Mouse (Mus musculus) neural tube, embryonic 11.5 days (tissue): ENCODE results near the gene Nudt13. TPM values are rescaled to one million over a fixed set of nuclear protein-coding genes. Genes with fewer than 3 reads are reported as not detected.
"Not testable (repeated sequence)": the region's sequence is repeated elsewhere in the genome, so short reads cannot be mapped to it uniquely, and the experiment has no call there.

Experiments used
- ATAC-seq: fragments of 200-750 bp; cut with Nextera tagmentation; 2 replicates; pipeline ENCODE4 v1.8.0; 2017; ENCODE audit warnings: moderate number of reproducible peaks, mild to moderate bottlenecking, moderate TSS enrichment, moderate library complexity; ENCODE audit not compliant: insufficient read depth, low FRiP score, low TSS enrichment
- DNase-seq: peaks from one replicate; pipeline ENCODE4 v3.0.0-alpha.2; 2015; ENCODE audit warnings: low spot score
- H3K27ac ChIP-seq: fragments of 300-500 bp; sonication (generic); 2 replicates; pipeline ENCODE4 v1.5.1; 2014; ENCODE audit warnings: low read depth, mild to moderate bottlenecking, low read length
- H3K27me3 ChIP-seq: fragments of 300-500 bp; sonication (generic); 2 replicates; pipeline ENCODE4 v1.6.1; 2014; ENCODE audit warnings: mild to moderate bottlenecking, low read length, mixed read lengths; ENCODE audit not compliant: control insufficient read depth, insufficient read depth
- H3K36me3 ChIP-seq: fragments of 300-500 bp; sonication (generic); 2 replicates; pipeline ENCODE4 v1.6.1; 2014; ENCODE audit warnings: mild to moderate bottlenecking, low read length, moderate library complexity, mixed read lengths; ENCODE audit not compliant: control insufficient read depth, insufficient read depth
- H3K4me1 ChIP-seq: fragments of 300-500 bp; sonication (generic); 2 replicates; pipeline ENCODE4 v1.6.1; 2014; ENCODE audit warnings: low read length, mixed read lengths; ENCODE audit not compliant: control insufficient read depth, insufficient read depth
- H3K4me2 ChIP-seq: fragments of 300-500 bp; sonication (generic); 2 replicates; pipeline ENCODE4 v1.6.1; 2014; ENCODE audit warnings: low read depth, mild to moderate bottlenecking, moderate library complexity
- H3K4me3 ChIP-seq: fragments of 300-500 bp; sonication (generic); 2 replicates; pipeline ENCODE4 v1.5.1; 2014; ENCODE audit warnings: low read depth, low read length
- H3K9ac ChIP-seq: fragments of 300-500 bp; sonication (generic); 2 replicates; pipeline ENCODE4 v1.6.1; 2014; ENCODE audit warnings: mild to moderate bottlenecking, low read length
- H3K9me3 ChIP-seq: fragments of 300-500 bp; sonication (generic); 2 replicates; pipeline ENCODE4 v1.6.1; 2016; ENCODE audit warnings: low read length; ENCODE audit not compliant: control insufficient read depth
- WGBS: fragments of 180-500 bp; shearing (Covaris S2); extraction: QIAGEN DNeasy Blood & Tissue Kit; methylation state at CpG from one replicate; pipeline ENCODE4 v1.1.7; 2014; 5-methylcytosine and 5-hydroxymethylcytosine counted together
- polyA plus RNA-seq: library from polyadenylated mRNA; unstranded; fragments of >200 nt; fragmentation: Nextera tagmentation; extraction: Ambion mirVana; gene quantifications from 2 replicates; pipeline ENCODE4 v1.2.1, GENCODE M21; 2014

The Nudt13 gene
- polyA plus RNA-seq, 1 experiment from 2014 or later = 8.1 TPM

DNA sequence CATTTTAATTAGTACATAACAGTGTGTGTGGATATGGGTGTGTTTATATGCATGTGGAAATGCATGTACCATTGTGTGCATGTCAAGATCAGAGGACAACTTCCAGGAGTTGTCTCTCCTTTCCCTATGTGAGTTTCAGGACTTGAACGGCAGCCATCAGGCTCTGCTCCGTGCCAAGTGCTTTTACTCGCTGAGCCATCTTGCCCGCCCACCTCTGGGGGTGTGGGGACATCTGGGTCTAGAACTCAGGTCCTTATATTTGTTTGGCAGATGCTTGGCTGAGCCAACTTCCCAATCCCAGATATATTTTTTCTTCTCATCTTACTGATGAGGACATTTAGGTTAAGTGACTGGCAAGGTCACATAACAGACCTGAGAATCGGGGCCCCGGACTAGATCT is 26.1 kb upstream of the Nudt13 start:
- no peak for ATAC-seq
- no peak for DNase-seq

DNA sequence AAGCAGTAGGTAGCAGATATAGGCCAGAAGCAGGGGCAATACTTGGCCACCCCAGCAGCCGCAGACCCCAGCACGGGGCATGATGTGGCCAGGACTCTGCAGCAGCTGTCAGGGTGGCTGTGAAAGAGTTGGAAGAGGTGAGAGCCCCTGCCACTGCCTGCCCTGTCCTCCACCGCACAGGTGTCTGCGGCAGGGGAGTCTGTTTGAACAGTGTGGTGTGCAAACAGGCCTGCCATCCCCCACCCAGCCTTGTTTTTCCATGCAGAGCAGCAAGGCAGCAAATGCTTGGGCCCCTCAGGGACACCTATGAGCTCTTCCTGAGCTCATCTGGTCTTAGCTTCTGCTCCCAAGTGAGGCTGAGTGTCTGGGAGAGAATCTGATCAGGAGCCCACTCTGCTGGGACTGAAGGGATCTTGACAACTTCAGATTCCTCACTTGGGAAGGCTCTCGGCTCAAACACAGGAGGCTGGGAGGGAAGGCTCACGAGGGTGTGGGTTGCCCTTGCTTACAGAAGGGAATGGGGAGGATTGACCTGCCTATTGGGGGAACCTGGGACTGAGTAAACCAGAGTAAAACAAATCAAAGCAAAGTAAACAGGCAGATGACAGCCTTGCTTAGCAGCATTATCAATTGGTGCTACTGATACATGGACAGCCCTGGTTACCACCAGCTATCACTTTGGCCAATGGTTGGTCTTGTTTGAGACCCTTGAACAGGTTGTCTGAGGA is 25.3 kb upstream of the Nudt13 start, which contains the start of gene Kcnk16:
Kcnk16 (minus strand) TSS at position 118 of the 728 bp plus-strand sequence.
- Histone ChIP-seq H3K27ac (no peak within 1 kb of the TSS), H3K4me1 (no peaks in the 10 kb centered on the region), H3K36me3 (no peaks in the 10 kb centered on the region), H3K4me3 (no peak within 1 kb of the TSS), H3K4me2 (no peak within 1 kb of the TSS), H3K9ac (no peak within 1 kb of the TSS), H3K27me3 (no peaks in the 10 kb centered on the region), H3K9me3 (no peaks in the 10 kb centered on the region)
- 71% methylated on average over 6 of the region's 6 CpGs for WGBS
- ATAC-seq (no peak), DNase-seq (no peak)

More for the DNA sequence above, 26.1 kb upstream of the Nudt13 start:
- no peak overlapping the region for H3K27ac ChIP-seq
- H3K4me2 ChIP-seq = no peak overlapping the region
- no peaks in the 10 kb centered on the region for H3K36me3 ChIP-seq
- H3K27me3 ChIP-seq = no peaks in the 10 kb centered on the region
- no peak overlapping the region for H3K9ac ChIP-seq
- H3K4me1 ChIP-seq = no peaks in the 10 kb centered on the region
- H3K4me3 ChIP-seq = no peak overlapping the region
- no peaks in the 10 kb centered on the region for H3K9me3 ChIP-seq
- WGBS = 86% methylated on average over 6 of the region's 6 CpGs

DNA sequence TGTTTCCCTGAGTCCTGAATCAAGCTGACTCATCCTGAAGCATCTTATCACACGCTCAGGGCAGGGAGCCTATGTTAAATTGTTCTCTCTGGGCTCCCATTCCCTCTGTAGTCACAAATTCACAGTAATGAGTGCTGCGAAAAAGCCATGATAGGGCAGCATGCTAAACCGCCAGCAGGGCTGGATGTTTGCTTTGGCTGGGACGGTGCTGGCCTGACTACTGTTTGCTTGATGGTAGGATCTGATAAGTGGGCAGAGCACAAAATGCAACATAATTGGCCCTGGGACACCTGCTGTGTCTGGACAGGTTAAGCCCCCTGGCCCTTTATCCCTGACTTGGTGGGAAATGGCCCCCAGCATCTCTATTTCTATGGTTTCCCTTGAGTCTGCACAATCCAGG is 3.1 kb upstream of the Nudt13 start:
- WGBS = 54% methylated on average over 4 of the region's 4 CpGs
- Histone ChIP-seq H3K4me3 (no peak overlapping the region), H3K4me2 (no peak overlapping the region), H3K27ac (no peak overlapping the region), H3K9ac (no peak overlapping the region), H3K9me3 (no peaks in the 10 kb centered on the region), H3K27me3 (no peaks in the 10 kb centered on the region), H3K4me1 (peaks cover 3% of the 10 kb centered on the region; the same call in 1 of the 2 replicates), H3K36me3 (no peaks in the 10 kb centered on the region)
- no peak for ATAC-seq
- no peak for DNase-seq

DNA sequence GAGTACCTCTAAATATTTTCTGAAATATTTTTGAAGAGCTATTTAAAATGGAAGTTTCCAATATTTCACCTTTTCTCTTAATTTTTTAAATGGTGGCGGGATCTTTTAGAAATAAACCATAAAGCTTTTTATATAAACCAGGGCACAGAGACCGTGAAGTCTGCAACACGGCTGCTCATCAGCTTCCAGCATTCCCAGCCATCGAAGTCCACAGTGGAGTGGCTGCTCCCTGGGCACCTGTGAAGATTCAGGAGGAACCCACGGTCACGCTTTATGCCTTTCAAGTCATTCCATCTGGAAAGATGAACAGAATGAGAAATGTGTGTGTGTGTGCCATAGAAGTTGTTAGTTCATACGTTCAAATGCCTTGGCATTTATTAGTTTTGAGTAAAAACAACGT is 450 bp downstream of the Nudt13 start:
- Histone ChIP-seq H3K9me3 (no peaks in the 10 kb centered on the region), H3K36me3 (no peaks in the 10 kb centered on the region), H3K9ac (no peak overlapping the region), H3K4me2 (peak overlapping the region; percentile 40), H3K27ac (no peak overlapping the region), H3K4me1 (peaks cover 3% of the 10 kb centered on the region; the same call in 1 of the 2 replicates), H3K4me3 (peak overlapping the region; percentile 40), H3K27me3 (no peaks in the 10 kb centered on the region)
- 52% methylated on average over 8 of the region's 8 CpGs for WGBS
- DNase-seq (no peak), ATAC-seq (no peak)

DNA sequence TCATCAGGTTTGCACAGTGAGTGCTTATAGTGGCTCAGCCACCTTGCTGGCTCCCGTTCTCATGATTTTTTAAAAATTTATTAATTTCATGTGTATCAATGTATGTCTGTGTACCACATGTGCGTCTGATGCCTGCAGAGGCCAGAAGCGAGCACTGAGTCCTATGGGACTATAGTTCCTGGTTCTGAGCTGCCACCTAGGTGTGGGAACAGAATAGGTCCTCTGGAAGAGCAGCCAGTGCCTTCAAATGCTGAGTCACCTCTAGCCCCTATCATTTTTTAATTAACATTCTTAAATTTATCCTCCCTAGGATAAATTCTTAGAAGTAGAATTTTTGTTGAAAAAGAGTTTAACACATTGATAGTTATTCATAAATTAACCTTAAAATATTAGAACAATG is 3.1 kb downstream of the Nudt13 start:
- 85% methylated on average over 3 of the region's 3 CpGs for WGBS
- H3K27me3 ChIP-seq = no peaks in the 10 kb centered on the region

DNA sequence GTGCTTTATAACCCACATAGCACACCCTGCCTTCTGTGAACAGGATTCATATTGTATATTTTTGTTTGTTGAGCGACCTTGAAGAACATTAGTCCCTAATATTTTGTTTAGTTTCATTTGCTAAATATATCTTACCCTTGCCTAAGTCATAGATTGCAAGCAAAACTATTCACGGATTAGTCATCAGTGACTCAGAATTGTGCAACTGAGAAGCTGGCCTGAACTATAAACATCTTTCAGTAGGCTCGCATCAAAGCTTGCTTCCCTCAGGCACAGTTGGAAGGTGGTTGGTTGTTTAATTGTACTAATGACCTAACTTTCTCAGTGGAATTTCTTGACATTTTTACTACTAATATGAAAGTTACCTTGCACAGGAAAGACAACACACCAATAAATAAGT is 3.6 kb downstream of the Nudt13 start:
- H3K4me3 ChIP-seq = no peak overlapping the region
- ATAC-seq (no peak), DNase-seq (no peak)
- H3K36me3 ChIP-seq = no peaks in the 10 kb centered on the region
- no peak overlapping the region for H3K4me2 ChIP-seq
- H3K9me3 ChIP-seq = no peaks in the 10 kb centered on the region
- H3K27me3 ChIP-seq = no peaks in the 10 kb centered on the region
- no peak overlapping the region for H3K27ac ChIP-seq
- peaks cover 3% of the 10 kb centered on the region; the same call in 1 of the 2 replicates for H3K4me1 ChIP-seq
- no peak overlapping the region for H3K9ac ChIP-seq
- 88% methylated on average over 3 of the region's 3 CpGs for WGBS

More for the DNA sequence above, 3.1 kb downstream of the Nudt13 start:
- DNase-seq = no peak
- H3K9ac ChIP-seq = no peak overlapping the region
- H3K4me3 ChIP-seq = no peak overlapping the region
- H3K36me3 ChIP-seq = no peaks in the 10 kb centered on the region
- no peak overlapping the region for H3K27ac ChIP-seq
- no peak for ATAC-seq
- no peaks in the 10 kb centered on the region for H3K9me3 ChIP-seq
- H3K4me1 ChIP-seq = peaks cover 3% of the 10 kb centered on the region; the same call in 1 of the 2 replicates
- H3K4me2 ChIP-seq = no peak overlapping the region

DNA sequence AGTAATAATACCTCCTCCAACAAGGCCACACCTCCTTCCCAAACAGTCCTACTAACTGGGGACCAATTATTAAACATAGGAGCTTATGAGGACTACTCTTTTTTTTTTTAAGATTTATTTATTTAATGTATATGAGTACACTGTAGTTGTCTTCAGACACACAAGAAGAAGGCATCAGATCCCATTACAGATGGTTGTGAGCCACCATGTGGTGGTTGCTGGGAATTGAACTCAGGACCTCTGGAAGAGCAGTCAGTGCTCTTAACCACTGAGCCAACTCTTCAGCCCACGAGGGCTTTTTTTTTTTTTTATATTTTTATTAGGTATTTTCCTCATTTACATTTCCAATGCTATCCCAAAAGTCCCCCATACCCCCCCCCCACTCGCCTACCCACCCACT is 10.6 kb downstream of the Nudt13 start:
- 61% methylated on average over 2 of the region's 2 CpGs for WGBS

DNA sequence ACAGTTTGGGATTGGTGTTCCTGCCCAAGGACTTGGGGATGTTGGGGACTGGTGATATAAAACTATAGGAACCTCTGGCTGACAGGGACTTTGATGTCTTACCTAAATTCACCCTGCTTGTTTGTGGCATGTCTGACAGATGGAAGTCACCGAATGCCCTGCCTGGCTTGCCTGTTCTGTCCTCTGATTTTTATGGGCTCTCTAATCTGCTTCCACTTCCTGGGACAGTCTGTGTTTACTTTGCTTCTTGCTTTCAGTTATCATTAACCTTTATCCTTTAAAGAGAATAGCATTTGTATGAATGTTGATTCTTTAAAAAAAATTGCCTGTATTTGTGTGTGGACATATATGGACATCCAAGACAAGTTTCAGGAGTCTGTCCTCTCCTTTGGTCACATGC is 20.6 kb downstream of the Nudt13 start:
- Histone ChIP-seq H3K27me3 (no peaks in the 10 kb centered on the region), H3K4me1 (no peaks in the 10 kb centered on the region), H3K27ac (no peak overlapping the region), H3K4me3 (no peak overlapping the region), H3K36me3 (peaks cover 3% of the 10 kb centered on the region; the same call in 1 of the 2 replicates), H3K9ac (no peak overlapping the region), H3K4me2 (no peak overlapping the region), H3K9me3 (no peaks in the 10 kb centered on the region)
- ATAC-seq (no peak), DNase-seq (no peak)
- 80% methylated on average over 1 of the region's 1 CpGs for WGBS

More for the DNA sequence above, 10.6 kb downstream of the Nudt13 start:
- not testable (repeated sequence) for DNase-seq, ATAC-seq, H3K9me3 ChIP-seq, H3K4me3 ChIP-seq, H3K4me2 ChIP-seq, H3K9ac ChIP-seq, H3K36me3 ChIP-seq, H3K4me1 ChIP-seq, H3K27ac ChIP-seq, H3K27me3 ChIP-seq

DNA sequence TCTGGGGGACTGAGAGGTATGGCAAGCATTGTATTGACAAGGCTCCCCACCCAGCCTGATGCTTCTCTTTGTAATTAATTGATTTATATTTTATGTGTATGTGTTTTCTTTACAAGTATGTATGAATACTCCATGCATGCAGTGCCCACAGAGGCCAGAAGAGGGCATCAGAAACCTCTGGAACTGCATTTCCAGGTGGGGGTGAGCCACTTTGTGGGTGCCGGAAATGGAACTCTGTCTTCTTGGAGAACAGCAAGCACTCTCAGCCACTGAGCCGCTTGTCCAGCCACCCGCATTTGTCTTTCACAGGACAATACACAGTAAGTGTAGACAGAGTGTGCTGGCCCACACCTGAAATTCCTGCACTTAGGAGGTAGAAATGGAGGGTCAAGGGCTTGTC is 24.9 kb downstream of the Nudt13 start:
- peaks cover 6% of the 10 kb centered on the region; the same call in 1 of the 2 replicates for H3K36me3 ChIP-seq
- ATAC-seq (no peak), DNase-seq (peak; percentile 19)
- no peaks in the 10 kb centered on the region for H3K4me1 ChIP-seq
- no peaks in the 10 kb centered on the region for H3K27me3 ChIP-seq
- WGBS = 83% methylated on average over 3 of the region's 3 CpGs
- H3K9me3 ChIP-seq = no peaks in the 10 kb centered on the region
- H3K4me3 ChIP-seq = no peak overlapping the region
- H3K9ac ChIP-seq = no peak overlapping the region
- H3K27ac ChIP-seq = no peak overlapping the region
- H3K4me2 ChIP-seq = no peak overlapping the region
